Mouse (Mus musculus): ENCODE measurements at regions not wholly inside any gene's neighbourhood (a gene's known extent, or its start where the extent isn't known, plus 50 kb on each side); places are given as distances from the start of the nearest gene placed in this dataset.

DNA sequence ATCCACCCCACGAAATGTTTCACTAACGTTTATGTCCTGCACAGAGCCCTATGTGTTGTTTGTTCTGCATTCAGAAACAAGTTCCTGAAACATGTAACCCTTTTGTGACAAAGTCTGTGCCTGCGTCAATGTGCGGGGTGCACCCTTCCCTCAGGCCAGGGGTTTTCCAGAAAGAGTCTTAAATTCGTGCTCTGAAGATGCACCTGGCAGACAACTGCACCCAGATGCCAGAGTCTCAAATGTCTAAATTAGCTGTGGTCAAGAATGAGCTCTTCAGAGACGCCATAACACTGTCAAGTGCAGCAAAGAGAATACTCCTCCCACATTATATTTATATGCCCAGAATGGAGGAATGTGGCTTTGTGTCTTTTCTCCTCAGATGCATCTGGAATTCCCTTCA lies 341.6 kb upstream of the Intu start:
- no peak for TF ChIP-seq CTCF (IDR thresholded peaks at IDR 0.05)
- in situ Hi-C loops (cut with MboI; ENCODE audit: low pct_unique_long_range_greater_than_20kb), result no loop called here
- DNase-seq (ENCODE audit: low read depth, low spot score) (no peak), ATAC-seq (no peak)
- POLR2A ChIA-PET, result no interaction called here
- H3K27me3 ChIP-seq, result no peaks in the 10 kb centered on the region
- CTCF ChIA-PET, result no interaction called here

DNA sequence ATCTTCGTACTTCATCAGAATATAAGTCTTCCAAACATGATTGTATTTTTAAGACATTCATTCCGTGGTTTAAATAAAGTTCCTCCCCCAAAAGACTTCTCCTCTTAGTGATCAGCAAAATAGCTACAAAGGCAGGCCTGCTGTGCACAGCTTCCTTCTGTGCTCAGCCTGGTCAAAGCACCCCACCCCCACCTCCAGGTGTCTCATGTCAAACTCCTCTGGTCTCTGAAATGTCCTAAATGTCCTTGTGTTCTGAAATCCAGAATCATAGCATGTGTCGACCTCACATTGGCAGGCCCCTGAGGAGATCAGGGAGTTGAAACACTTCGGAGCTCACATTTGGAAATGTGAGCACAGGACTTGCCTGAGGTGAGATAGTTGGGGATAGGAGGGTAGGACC lies 341.1 kb upstream of the Intu start:
- H3K27me3 ChIP-seq, result no peaks in the 10 kb centered on the region
- DNase-seq (ENCODE audit: low read depth, low spot score), result no peak
- in situ Hi-C loops (cut with MboI; ENCODE audit: low pct_unique_long_range_greater_than_20kb), result no loop called here
- ChIA-PET CTCF (interaction anchor here (1.7 kb wide), 1 partner anchor 14 kb away, joined by 3 read pairs; no protein-coding TSS in a partner anchor), POLR2A (no interaction called here)
- ATAC-seq, result no peak
- no peak for TF ChIP-seq CTCF (IDR thresholded peaks at IDR 0.05)

DNA sequence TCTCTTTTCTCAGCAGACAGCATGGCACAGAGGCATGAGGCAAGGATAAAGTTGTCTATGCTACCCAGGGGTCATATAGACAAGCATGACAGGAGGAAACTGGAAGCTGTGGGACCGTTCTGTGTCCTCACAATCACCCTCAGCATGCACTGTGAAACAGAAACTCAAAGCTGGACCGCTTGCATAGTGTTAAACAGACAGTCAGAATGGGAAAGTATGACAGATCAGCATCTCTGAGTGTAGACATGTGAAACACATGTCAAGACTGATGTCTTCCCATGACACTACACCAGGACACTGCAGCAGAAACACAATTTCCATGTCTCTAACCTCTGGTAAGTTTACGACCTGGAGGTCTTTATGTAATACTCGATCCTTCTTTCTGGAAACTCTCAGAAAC lies 330.9 kb upstream of the Intu start:
- ChIA-PET POLR2A (no interaction called here), CTCF (no interaction called here)
- no peak for TF ChIP-seq CTCF (IDR thresholded peaks at IDR 0.05)
- H3K27me3 ChIP-seq, result no peaks in the 10 kb centered on the region
- DNase-seq (ENCODE audit: low read depth, low spot score) (no peak), ATAC-seq (no peak)
- in situ Hi-C loops (cut with MboI; ENCODE audit: low pct_unique_long_range_greater_than_20kb), result no loop called here

- CTCF ChIA-PET, result no interaction called here
- POLR2A ChIA-PET, result interaction anchor here (0.6 kb wide), 1 partner anchor 57 kb away, joined by 4 read pairs; no protein-coding TSS in a partner anchor
- no peak for ATAC-seq
- no peak for DNase-seq (ENCODE audit: low read depth, low spot score)
- in situ Hi-C loops (cut with MboI; ENCODE audit: low pct_unique_long_range_greater_than_20kb), result no loop called here
- H3K27me3 ChIP-seq, result peaks cover 12% of the 10 kb centered on the region
- no peak for TF ChIP-seq CTCF (IDR thresholded peaks at IDR 0.05)
These were observed 324.8 kb upstream of the Intu start for GRCm38 (mm10) chr3:40206326-40206725.

GRCm38 (mm10) chr3:40211793-40212192 lies 319.3 kb upstream of the Intu start:
- no peak for TF ChIP-seq CTCF (IDR thresholded peaks at IDR 0.05)
- CTCF ChIA-PET, result interaction anchor here (1.4 kb wide), 1 partner anchor 10 kb away, joined by 3 read pairs; no protein-coding TSS in a partner anchor
- in situ Hi-C loops (cut with MboI; ENCODE audit: low pct_unique_long_range_greater_than_20kb), result no loop called here
- POLR2A ChIA-PET, result no interaction called here
- DNase-seq (ENCODE audit: low read depth, low spot score), result no peak
- peaks cover 12% of the 10 kb centered on the region for H3K27me3 ChIP-seq
- ATAC-seq, result no peak

DNA sequence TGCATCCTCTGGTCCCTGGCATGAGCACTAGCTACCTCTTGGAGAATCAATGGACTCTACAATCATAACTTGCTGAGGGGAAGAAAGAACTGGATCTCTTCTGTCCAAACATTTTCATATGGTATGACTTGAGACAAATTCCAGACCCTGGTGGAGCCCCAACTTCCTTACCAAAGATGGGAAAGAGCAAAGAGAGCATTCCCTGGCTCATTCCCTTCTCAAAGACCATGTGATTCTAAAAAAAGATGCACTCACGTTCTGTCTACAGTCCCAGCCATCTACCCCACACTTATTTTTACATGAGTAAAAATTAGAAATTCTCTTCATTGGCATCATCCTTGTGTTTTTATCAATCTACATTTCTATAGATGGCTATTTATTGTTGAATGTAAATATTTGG lies 304.3 kb upstream of the Intu start:
- ChIA-PET POLR2A (no interaction called here), CTCF (no interaction called here)
- in situ Hi-C loops (cut with MboI; ENCODE audit: low pct_unique_long_range_greater_than_20kb), result no loop called here
- TF ChIP-seq CTCF (IDR thresholded peaks at IDR 0.05), result no peak
- H3K27me3 ChIP-seq, result no peaks in the 10 kb centered on the region
- ATAC-seq (no peak), DNase-seq (ENCODE audit: low read depth, low spot score) (no peak)

DNA sequence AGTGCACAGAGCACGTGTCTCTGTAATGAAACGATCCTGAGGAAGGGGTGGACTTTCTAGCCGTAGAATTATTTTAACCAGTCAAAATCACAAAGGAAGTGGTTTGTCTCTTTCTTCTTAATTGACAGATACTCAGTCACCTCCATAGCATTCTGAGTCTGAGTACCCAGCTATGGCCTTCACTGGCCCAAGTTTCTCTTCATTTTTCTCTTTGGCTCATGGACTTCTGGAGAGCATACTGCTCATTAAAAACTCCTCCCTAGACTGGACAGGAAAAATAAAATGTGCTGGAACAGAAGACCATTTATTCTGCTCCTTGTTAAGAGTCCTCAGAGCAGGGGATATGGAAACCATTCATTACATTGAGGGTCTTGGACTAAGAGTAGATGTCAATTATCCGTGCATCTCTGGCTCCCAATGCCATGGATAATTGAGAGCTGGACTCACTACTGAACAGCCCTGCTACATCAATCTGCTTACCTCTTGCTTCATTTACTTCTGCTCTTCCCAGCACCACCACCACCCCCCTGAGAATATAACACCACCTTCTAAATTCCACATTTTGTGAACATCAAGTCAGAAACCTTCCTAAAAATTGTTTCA lies 287.5 kb upstream of the Intu start:
- no peak for TF ChIP-seq CTCF (IDR thresholded peaks at IDR 0.05)
- POLR2A ChIA-PET, result no interaction called here
- in situ Hi-C loops (cut with MboI; ENCODE audit: low pct_unique_long_range_greater_than_20kb), result no loop called here
- CTCF ChIA-PET, result interaction anchor here (1.6 kb wide), 1 partner anchor 11 kb away, joined by 4 read pairs; no protein-coding TSS in a partner anchor
- peaks cover 5% of the 10 kb centered on the region for H3K27me3 ChIP-seq
- ATAC-seq (no peak), DNase-seq (ENCODE audit: low read depth, low spot score) (no peak)

DNA sequence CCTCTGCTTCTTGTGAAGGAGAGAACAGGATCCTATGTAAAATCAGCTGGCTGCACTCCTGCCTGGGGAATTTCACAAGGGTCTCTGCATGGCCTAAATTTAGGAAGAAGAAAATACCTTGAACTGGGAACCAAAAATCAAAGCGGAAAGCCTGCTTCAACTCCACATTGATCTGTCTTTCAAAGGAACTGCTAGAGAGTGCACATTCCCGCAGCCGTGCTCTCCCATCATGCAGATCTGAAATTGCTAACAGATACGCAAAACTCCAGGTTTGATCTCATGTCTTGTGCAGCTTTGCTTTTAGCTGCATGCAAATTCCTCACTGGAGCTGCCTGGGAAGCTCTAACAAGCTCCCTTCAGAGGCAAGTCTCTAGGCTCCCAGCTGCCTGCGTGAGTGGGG lies 276.7 kb upstream of the Intu start:
- POLR2A ChIA-PET, result no interaction called here
- in situ Hi-C loops (cut with MboI; ENCODE audit: low pct_unique_long_range_greater_than_20kb), result no loop called here
- ATAC-seq (no peak), DNase-seq (ENCODE audit: low read depth, low spot score) (no peak)
- TF ChIP-seq CTCF (IDR thresholded peaks at IDR 0.05), result no peak
- CTCF ChIA-PET, result no interaction called here
- peaks cover 27% of the 10 kb centered on the region for H3K27me3 ChIP-seq

GRCm38 (mm10) chr3:40262536-40262935 lies 268.6 kb upstream of the Intu start:
- CTCF ChIA-PET, result no interaction called here
- ATAC-seq, result no peak
- no peak for TF ChIP-seq CTCF (IDR thresholded peaks at IDR 0.05)
- peaks cover 19% of the 10 kb centered on the region for H3K27me3 ChIP-seq
- POLR2A ChIA-PET, result no interaction called here
- in situ Hi-C loops (cut with MboI; ENCODE audit: low pct_unique_long_range_greater_than_20kb), result no loop called here
- no peak for DNase-seq (ENCODE audit: low read depth, low spot score)

DNA sequence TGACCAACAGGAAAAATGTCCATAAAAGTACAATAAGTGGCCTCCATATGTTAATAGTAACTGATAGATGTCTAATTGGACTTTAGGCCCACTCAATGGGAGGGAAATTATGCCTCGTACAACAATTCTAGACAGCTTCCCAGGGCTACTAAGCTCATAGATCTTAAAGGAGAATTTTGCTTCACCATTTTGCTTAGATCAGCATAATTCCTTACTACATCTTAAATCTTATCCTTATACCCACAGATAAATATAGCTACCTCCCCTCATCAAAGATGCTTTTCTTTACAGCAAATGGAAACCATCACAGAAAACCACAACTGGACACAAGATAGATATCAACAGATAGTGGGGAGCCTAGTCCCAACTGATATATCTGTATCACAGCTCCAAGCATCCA lies 263.6 kb upstream of the Intu start:
- peaks cover 14% of the 10 kb centered on the region for H3K27me3 ChIP-seq
- DNase-seq (ENCODE audit: low read depth, low spot score) (no peak), ATAC-seq (no peak)
- ChIA-PET CTCF (no interaction called here), POLR2A (no interaction called here)
- in situ Hi-C loops (cut with MboI; ENCODE audit: low pct_unique_long_range_greater_than_20kb), result no loop called here
- TF ChIP-seq CTCF (IDR thresholded peaks at IDR 0.05), result no peak

GRCm38 (mm10) chr3:40282926-40283325 lies 248.2 kb upstream of the Intu start:
- no peak for DNase-seq (ENCODE audit: low read depth, low spot score)
- POLR2A ChIA-PET, result no interaction called here

More at GRCm38 (mm10) chr3:40282926-40283325, 248.2 kb upstream of the Intu start:
- no peak for ATAC-seq
- no peak for TF ChIP-seq CTCF (IDR thresholded peaks at IDR 0.05)
- H3K27me3 ChIP-seq, result no peaks in the 10 kb centered on the region
- CTCF ChIA-PET, result interaction anchor here (0.9 kb wide), 1 partner anchor 21 kb away, joined by 3 read pairs; no protein-coding TSS in a partner anchor
- in situ Hi-C loops (cut with MboI; ENCODE audit: low pct_unique_long_range_greater_than_20kb), result no loop called here

Data from Patski (cell line).